Mouse (Mus musculus) cerebellum, adult 11-12 months (tissue): ENCODE measurements around the gene Samd3.
A peak's percentile ranks its signal among the peaks of the same experiment; 100 is the strongest.

Experiments
- DNase-seq: peaks from one replicate; pipeline ENCODE4 v3.0.0; 2022

Samd3 gene

DNA sequence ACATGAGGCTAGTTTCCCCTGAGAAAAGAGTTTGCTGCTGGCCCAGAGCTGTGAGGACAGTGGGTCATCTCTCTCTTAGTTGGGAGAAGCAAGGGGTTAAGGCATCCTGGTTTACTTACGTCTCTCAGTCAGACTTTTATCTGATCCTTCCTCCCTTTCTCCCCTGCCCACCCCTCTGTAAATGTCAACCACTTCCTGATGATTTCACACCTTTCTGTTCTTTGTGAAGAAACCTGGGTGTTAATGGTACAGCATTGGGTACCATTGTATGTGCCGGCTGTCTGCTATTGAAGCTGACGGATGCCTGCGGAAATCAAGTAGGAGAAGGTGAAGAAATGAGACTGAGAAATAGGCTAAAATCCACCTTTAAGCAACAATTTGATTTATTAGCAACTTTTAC, at the start of gene Samd3:
Samd3 (plus strand) TSS at position 220 of the 400 bp plus-strand sequence.
- DNase-seq = no peak

DNA sequence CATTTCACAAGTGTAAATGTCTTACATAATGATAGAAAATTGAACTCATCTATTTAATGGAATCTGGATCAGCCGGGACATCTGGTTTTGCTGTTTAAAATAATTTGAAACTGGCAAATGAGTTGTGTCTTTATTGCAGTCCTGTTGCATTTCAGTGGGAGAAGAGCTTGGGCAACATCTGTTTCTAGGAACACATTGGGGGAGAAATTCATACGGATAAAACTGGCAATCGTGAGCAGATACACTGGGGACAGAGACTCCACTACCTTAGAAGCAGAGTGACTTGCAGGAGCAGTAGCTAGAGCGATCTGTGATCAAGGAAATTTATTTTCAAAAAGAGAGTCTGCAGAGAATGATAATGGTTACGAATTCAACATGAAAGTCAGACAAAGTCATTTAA, 44.2 kb upstream of the Samd3 start:
- no peak for DNase-seq

DNA sequence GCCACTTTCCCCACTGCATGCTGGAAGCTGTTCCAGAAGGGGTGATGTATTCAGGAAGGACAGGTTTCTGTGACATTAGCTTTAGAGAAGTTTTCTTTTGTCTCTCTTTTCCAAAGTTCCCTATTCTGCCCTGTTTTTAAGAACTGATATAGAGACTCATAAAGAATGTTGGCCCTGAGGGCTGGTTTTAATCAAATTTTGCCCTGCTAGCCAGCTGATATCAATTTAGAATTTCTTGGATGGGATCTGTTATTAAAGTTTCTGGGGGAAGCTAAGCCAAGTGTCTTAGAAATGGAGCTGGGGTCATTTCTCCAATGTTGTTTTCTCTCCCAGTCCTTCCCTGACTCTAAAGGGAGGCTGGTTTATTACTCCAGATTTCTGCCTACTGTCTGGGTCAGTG, 38.7 kb upstream of the Samd3 start:
- no peak for DNase-seq

DNA sequence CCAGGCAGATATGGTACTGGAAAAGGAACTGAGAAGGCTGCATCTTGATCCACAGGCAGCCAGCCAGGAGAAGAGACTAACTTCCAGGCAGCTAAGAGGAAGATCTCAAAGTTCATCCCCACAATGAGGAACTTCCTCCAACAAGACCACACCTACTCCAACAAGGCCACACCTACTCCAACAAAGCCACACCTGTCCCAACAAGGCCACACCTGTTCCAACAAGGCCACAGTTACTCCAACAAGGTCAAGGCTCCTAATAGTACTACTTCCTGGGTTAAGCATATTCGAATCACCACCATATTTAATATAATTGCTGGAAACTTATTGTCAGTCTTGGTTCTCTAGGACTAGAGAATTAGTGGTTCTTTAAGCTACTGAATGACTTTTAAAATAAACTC, 34.6 kb upstream of the Samd3 start:
- no peak for DNase-seq

DNA sequence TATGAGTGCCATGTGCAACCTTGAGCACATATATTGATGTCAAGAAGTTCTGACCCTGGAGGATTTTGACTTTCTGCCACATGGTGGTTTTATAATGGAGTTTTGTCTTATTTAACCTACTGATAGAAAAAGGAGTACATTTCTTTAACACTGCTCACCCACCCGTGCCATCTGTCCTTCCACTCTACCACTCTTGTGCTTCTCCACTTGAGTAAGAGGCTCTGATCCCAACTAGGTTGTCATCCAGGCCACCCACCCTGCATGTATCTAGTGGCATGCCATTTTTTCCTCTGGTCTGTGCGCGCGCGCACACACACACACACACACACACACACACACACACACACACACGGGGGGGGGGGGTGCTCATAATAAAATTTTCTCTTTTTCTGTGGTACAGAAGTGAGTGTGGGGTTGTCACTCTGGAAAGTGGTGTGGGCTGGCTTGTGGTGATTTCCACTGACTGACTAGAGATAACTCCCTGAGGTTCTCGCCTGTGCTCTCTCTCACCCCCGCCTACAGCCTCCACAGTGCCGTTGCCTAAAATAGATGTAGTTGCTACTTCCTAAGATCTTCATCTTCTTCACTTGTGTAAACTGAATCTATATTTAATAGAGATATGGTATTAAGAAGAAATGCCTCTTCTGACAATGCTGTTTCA, 26.7 kb upstream of the Samd3 start:
- no peak for DNase-seq

DNA sequence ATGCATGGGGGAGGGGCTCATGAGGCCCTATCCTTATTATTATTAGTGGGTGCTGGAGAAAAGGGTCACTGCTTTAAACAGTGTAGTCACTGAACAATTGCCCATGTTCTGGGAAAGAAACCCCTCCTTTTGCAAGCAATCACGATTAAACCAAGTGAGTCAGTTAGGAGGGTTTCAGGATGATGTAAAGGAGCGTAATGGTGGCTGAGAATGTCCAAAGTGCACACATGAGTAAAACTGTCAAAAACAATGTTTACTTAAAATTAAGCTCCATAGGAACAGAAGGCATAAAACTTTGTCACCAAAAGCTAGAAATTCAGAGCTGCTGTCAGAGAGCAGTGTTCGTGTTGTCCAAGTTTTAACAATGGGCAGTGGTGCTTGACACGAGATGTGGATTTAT, 8.8 kb upstream of the Samd3 start:
- DNase-seq = no peak

DNA sequence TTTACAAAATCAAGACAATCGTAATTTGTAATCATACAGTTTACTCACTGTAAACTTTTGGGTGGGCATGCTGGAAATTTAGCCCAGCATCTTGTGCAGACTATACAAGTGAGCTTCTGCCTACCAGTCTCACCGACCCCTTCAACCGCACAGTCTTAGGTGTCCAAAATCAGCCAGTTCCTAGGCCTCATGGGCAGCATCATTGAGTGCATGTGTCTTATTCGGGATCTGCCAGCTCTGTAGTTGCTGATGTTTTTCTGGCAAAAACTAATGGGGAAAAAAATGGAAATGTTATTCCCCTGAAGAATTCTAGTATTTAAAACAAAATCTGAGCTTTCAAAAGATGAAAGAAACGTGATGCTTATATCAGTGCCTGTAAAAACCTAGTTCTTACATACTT, 3.3 kb upstream of the Samd3 start:
- DNase-seq = no peak

DNA sequence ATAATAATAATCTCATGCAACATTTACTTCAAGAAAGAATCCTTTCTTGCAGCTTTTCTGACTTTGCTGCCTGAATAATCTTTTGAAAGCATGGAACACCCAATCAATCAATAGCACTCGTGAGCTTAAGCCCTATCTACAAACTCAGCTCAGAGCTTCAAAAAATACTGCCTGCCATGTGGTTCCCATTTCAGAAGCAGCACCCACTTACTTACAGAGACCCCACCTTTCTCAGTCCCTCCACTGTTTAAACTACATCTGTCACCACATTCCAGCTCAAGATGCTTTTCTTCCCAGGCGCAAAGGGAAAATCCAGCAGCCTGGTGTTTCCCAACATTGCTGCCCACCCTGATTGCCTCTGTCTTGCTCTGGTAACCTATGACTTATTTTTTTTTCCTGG, 2.8 kb upstream of the Samd3 start:
- no peak for DNase-seq

DNA sequence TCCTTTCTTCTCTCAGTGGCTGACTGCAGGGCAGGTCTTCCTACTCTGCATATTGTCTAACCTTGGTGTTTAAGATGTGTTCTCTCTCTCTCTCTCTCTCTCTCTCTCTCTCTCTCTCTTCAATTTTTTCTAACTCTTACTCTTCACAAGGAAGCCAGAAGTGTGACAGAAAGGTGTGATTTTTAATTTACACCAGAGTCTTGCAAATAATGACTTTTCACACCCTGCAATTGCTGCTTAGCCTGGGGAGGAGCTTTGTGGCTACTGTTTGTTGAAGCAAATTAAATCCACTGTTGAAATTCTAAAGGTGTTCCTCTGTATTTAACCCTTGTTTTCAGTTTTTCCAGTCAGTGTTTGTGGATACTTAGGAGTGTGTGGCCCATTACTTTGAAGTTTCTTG, 1.3 kb upstream of the Samd3 start:
- DNase-seq = no peak

DNA sequence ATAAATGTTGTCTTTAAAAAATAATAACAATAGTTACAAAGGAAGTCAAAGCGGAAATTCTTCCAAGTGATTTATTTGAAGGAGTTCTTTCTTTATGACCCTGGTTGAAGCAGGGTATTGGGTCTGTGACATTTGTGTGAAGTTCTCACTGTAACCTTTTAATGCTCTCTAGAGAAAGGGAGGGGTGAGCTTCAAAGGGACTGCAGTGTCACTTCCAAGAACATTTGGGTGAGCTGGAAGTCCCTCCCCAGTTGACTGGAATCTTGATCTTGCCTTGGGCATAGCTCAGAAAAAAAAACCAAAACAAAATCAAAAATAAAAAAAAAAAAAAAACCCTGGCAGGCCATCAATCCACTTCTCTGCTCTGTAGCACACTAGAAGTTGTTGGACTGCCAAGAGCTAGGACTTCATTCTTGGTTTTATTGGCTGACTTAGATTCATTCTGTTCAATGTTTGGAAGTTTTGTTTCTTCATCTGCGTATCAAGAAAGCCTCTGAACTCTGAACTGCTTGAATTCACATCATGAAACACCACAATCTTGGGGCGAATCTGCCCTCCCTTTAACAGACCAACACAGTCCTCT, 2.7 kb downstream of the Samd3 start:
- no peak for DNase-seq

DNA sequence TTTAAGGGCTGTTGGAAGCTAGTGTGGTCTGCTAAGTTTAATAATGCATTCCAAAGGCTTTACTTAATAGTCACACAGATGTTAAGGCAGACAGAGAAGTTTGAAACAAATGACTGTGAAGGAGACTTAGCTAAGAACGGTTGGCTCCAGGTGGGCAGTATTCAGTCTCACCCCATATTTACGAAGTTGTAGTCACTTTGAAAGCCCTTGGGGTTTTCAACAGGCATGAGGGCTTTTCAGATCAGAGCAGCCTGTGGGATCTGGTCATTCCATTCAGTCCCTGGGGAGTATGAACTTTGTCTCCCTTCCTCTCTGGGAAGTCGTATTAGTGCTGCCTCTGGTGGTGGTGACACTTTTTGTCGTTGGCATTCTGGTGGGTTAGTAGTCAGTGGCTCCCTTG, 9.1 kb downstream of the Samd3 start:
- DNase-seq = no peak

DNA sequence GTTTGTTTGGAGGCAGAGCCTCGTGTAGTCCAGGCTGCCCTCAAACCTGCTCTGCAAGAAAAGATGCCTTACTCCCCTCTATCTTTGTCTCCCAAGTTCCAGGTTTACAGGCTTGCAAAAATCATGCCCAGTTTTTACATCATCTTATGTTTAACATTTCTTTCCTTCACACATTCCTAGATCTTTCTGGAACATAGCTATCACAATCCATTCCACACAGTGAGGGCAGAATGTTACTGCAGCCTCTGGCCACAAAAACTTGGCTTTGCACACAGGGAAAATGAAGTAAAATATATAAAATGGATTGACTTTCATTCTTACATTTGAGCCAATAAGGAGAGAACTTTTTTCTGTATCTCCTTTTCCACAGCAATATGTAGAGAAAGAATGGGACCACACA, 9.6 kb downstream of the Samd3 start:
- DNase-seq = no peak

DNA sequence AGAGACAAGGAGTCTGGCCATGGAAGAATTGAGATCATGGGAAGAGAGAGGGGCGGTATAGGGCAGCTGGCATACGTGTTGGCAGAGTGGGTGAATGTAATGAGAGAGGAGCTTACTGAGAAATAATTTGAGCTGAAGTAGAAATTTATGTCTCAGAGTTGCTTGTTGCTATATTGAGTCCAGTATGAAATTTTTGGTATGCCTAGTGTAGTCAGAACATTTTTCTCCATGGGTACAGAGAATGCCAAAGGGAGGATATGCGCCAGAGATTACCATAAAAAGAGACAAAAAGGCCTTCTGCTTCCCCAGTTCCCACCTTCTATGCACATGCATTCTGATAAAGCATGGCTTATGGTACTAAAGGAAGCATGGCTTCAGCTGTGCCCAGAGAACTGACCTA, 13.7 kb downstream of the Samd3 start:
- no peak for DNase-seq

DNA sequence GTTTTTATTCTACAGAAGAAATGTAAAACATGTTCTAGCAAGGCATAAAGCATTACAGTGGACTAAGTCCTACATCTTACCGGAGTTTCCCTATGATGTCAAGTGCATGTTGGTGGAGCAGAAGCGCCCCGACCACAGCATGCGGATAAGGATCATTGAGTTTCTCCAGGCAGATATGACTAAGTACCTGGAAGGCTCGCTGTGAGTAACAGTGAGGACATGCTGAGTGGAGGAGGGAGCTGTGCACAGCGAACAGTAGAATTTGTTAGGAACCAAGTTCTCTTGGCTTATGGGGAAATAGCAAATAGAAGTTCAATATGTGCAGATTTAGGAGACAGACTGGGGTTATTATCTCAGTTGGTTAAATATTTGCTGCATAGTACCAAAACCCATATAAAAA, 15.0 kb downstream of the Samd3 start:
- DNase-seq = no peak

DNA sequence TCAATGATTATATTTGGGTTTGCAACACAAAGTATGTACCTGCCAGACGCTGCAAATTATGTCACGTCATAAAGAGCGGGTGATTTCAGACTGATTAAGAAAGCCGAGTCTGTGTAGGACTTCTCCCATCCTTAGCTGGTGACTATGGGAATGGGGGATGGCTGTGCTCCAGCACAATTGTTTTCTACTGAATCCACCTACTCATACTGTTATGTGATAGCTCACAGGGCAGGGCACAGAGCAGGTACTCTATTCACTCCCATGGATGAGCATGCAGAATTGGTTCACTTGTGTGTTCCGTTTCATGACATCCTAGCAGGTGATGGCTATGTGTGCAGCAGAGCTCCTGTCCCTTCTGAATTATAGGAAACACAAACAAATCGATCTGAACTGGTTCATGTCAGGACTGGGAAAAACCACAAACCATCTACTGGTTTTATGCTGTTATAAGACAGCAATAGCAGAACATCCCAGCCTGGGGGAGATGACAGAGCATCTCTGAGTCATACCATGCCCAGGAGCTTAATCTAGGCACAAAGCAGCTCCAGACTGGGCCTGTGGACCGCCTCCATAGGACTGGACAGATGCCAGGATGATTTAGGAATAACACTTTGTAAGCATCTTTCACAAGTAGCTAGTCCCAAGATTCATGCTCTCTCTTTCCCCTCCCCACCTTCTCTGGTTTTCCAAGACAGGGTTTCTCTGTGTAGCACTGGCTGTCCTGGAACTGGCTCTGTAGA, 20.1 kb downstream of the Samd3 start:
- DNase-seq = no peak

DNA sequence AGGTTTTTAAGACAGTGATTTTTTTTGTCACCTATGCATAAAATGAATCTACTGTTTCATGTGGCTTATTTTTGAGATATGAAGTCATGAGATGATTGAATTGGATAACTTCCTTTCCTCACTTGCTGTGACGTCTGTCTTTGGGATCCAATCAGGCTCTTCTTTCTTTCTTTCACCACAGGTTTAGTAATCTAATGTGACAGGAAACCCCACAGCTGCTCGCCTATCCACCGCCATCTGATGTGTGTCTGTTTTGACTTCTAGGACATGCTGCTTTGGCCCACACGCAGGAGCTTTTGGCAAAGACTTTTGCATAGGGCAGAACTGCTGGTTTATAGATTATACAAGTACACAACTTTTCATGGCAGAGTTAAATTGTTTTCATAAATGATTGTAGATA, 30.4 kb downstream of the Samd3 start:
- DNase-seq = no peak

DNA sequence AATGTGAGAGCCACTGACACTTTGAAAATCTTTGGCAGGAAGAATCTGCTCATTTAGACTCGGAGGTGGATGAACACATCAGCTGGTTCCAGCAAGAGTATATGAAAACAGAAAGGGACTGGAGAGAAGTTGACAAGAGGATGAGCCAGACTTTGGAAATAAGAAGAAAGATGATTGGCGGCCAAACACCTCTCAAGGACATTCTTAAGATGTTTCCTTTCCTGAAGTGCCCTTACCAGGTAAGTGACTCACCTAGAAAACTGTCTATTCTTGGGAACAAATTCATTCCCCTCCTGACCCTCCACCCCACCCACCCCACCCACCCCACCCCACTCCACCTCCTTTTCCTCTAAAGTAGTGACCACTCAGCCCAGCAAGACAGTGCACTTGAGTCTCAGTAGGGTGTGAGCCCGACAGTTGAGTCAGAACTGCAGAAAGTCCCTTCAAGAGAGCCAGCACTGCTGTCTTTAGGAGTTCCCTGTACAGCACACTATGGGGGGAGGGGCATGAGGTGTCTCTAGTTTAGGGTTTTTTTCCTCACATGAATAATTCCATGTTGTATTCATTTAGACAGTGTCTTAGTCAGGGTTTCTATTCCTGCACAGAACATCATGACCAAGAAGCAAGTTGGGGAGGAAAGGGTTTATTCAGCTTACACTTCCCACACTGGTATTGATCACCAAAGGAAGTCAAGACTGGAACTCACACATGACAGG, 34.4 kb downstream of the Samd3 start:
- no peak for DNase-seq

DNA sequence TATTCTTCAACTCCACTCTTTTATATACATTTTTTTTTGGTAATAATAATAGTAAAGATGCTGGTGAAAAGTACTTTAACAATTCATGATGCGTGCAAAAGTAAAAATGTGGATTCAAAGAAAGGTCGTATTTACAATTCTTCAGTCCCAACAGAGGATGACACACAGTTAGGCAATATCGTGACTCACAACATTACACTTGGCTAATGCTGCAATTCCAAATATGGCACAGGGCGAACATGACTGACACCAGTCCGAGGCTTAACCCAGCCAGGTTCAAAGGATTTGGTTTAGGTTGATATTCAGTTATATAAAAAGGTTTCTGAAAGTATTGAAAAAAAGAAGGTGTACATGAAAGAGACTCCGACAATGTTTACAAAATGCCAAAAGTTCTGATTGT, 45.9 kb downstream of the Samd3 start:
- no peak for DNase-seq

DNA sequence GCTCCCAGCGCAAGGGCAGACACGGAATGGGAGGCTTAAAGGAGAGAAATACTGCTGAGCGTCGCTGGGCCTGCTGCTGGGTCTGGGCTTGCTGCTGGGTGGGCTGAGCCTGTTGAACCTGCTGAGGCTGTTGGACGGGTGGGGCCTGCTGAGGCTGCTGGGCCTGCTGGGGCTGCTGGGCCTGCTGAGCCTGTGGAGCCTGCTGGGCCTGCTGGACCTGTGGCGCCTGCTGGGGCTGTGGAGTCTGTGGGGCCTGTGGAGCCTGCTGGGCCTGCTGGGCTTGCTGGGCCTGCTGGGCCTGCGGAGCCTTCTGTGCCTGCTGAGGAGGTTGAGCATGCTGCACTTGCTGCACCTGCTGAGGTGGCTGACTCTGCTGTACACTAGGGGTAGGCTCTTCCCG, 50.5 kb downstream of the Samd3 start:
- DNase-seq = peak; percentile 3

DNA sequence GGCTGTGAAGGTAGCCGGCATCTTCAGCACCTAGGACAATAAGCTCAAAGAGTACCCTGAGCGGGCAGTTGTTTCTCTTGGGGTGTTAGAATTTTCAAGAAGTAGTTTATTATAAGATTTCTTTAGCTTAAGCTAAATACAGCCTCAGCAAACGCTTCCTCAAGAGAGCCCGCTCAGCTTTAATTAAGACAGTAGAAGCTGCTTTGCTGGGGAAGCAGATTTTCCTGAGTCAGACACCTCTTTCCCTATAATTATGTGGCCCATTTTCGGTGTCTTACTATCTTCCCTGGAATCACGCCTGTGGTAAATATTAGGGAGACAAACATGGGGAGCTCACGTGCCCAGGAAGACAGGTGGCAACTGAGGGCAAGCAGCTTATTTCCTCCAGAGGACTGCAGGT, 57.6 kb downstream of the Samd3 start:
- no peak for DNase-seq

DNA sequence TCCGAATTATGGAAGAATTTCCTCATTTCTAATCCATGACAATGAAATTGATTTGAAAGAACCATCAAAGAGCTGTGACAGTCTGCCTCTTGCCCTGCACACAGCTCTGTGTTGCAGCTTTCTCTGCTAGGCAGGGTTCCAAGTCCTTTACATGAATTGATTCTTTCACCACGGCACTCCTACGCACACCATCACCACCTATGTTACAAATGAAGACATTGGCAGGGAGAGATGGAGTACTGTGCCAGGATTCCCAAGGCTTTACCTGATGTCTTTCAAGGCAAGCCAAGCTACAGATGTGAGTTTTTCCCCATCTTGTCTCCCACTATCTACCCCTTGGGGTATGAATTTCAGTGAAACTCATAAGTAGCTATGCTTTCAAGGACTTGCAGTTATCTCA, 67.7 kb downstream of the Samd3 start:
- DNase-seq = no peak

DNA sequence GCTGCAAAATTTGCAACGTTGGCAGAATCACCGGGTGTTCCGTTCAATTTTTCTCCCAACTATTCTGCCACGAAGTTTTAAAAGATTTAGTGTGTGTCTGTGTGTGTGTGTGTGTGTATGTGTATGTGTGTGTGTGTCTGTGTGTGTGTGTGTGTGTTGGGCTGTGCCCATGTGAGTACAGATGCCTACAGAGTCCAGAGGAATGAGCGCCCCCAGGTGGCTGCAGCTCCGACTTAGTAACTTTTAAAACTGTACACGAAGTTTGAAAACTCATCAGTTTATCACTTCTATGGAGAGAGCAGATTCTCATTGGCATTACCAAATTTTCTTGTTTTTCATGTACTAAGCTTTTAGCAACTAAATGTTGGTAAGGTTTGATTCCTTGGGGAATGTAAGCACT, 68.1 kb downstream of the Samd3 start:
- DNase-seq = no peak

DNA sequence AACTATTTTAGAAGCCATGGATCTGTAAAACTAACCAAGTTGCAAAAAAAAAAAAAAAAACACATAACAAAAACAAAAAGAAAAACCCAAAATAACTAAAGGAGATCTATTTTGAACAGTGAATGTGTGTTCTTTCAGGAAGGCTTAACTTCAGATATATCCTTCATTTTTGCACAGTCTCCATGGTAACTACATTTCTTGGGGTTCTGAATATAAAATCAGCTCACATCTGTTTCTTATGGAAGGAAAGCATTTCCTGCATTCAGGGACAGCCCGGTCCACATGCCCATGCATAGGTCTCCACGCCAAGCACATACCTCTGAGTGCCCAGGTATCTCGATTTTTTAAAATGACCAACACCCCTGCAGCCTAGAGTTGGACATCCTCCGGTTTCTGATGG, 72.8 kb downstream of the Samd3 start:
- no peak for DNase-seq

DNA sequence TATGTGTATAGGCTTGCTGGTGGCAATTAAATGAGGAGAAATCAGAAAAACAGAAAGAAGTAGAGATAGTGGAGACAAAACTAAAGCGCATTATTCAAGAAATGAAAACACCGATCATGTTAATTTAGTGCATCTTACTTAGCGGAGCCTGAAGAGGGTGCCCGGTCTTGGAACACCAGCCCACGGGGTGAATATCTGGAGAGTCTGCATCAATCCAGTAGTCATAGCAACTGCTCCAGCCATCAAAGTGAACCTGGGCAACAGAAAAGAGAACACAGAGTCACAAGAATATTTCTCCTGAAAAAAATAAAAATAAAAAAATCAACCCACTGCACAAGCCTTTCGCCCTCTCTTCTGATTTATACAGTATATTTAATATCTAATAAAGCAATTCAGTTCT, 74.0 kb downstream of the Samd3 start:
- DNase-seq = no peak
